Mouse (Mus musculus): ENCODE data around the gene Brms1. TPM values are rescaled to one million over a fixed set of nuclear protein-coding genes. Genes with fewer than 3 reads are reported as not detected.

Gene Brms1
- polyA plus RNA-seq, 1 experiment from 2014 or later = 43.5 TPM

DNA sequence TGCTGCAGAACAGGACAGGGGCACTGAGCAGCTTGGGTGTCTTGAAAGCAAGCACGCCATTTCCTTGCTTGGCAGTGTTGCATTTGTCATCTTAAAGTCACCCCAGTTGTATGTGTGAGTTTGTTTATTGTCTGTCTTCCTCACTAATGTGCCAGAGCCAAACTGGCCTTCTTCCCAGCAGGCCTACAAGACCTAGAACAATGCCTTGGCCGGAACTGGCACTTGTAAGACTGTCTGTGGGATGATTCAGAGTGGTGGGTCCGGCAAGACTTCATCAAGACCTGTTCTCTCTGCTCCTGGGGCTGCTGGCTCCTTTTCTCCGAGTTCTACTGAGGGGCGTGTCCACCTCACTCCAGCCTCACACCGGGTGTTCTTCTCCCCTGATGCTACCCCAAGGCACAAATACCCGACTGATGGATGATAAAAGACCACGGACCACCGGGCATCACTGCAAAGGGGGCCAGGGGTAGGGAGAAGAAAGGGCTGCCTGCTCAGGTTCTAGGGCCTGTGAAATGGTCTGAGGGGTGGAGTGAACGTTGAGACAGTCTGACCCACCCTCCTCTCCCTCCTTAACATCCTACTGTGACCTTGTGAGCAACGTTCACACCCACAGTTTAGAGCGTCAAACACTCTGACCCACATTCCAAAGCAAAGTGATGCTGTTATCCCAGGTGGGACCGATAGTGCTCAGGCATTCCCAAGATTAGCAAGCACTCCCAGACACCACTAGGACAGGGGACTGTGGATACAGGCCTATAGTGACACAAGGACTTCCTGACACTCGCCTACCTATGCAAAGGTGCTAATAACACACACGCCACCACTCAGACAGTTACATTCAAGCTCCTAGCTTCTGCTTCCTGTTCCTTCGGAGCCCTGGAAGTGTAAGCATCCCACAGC lies 17.0 kb downstream of the Brms1 start:
- no peak overlapping the region for H3K9ac ChIP-seq
- peaks cover 26% of the 10 kb centered on the region for H3K27me3 ChIP-seq
- H3K4me2 ChIP-seq = no peak overlapping the region
- no peak overlapping the region for H3K4me3 ChIP-seq
- peaks cover 31% of the 10 kb centered on the region for H3K4me1 ChIP-seq (replicated peaks)
- WGBS = 21% methylated on average over 16 of the region's 16 CpGs
- H3K9me3 ChIP-seq = no peaks in the 10 kb centered on the region
- ATAC-seq (ENCODE audit: low read depth) = no peak
- H3K27ac ChIP-seq (replicated peaks) = no peak overlapping the region
- H3K36me3 ChIP-seq = no peaks in the 10 kb centered on the region

DNA sequence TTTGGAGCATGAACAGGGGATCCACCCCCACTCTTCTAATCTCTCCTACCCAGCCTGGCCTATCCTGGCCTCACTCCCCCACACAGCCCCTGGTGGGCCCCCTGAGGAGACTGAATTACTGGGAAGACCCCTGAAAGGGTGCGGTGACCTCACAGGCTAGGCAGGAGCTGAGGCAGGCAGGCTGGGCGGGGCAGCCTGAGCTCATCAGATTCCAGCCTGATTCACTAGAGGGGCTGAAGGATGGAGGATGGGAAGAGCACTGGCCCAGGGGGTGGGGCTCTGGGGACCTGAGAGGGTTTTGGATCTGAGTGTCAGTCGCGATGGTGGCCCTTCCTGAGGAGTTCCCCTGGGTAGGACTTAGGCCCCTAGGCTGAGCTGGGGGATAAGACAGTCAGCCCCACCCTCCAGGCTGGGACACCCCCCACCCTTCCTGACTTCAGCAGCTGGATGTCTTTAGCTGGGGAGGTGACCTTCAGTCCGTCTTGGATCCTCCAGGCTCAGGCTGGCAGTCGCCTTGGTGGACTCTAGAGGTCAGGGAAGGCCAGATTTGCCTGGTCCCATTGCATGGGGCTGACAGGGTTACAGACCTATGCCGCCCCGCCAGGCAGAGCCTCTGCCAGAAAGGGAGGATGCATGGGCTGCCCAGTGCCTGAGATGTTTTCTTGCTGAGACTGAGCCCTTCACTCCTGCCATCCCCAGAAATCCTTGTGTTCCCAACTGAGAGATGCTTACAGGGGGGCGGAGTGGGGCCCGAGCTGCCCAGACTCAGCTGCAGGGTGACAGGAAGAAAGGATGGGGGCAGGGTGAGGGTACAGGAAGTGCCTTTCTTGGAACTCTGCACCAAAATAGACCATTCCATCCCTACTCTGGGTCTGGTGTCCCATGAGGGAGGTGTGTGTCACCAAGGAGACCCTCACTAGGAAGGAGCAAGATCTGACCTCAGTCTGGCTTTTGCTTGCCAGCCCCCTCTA lies 17.9 kb downstream of the Brms1 start:
- Histone ChIP-seq H3K9ac (peak overlapping the region; percentile 26; the same call in 1 of the 2 replicates), H3K4me1 (replicated peaks) (peaks cover 31% of the 10 kb centered on the region), H3K36me3 (no peaks in the 10 kb centered on the region), H3K27ac (replicated peaks) (no peak overlapping the region), H3K27me3 (peaks cover 16% of the 10 kb centered on the region; the same call in 1 of the 2 replicates), H3K4me3 (no peak overlapping the region), H3K9me3 (no peaks in the 10 kb centered on the region), H3K4me2 (no peak overlapping the region)
- 21% methylated on average over 10 of the region's 10 CpGs for WGBS
- no peak for ATAC-seq (ENCODE audit: low read depth)

DNA sequence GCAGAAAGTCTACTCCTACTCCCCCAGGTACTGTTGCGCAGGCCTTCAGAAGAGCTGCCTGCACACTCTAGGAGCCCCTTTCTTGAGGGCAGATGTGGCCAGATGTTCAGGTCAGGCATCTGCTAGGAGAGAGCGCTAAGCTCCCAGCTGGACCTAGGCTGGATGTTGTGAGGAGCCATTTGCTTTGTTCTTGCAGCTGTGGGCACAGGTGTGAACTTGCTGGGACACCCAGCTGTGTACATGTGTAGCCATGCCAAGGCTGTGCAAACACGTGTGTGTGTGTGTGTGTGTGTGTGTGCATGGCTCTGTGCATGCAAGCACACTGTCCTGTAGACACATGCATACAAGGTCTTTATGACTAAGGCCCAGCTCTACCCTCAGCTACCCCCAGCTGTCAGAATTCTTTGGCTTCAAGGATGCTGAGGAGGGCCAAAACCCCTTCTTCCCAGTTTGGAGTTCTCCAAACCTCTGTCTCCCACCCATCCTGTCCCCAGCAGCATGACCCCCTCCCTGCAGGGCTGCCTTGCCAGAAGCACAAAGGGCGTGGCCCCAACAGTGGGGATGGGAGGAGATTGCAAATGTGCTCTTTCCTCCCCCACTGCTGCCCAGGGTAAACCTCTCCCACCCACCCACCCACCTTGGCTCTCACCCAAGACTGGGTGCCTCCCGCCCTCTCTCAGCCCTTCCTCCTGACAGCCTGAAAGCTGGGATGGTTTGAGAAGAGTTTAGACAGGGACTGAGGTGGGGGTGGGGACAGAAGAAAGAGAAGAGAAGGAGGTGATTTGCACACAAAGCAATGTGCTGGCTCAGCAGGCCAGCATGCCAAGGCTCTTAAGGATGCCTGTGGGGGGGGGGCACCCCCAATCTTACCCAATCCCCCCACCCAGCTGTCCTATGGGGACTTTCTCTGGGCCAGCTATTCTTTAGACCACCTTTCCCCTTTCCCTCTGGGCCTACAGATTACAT lies 19.5 kb downstream of the Brms1 start:
- peaks cover 10% of the 10 kb centered on the region; the same call in 1 of the 2 replicates for H3K27me3 ChIP-seq
- 40% methylated on average over 5 of the region's 5 CpGs for WGBS
- 0 out of 2 replicates have a peak overlapping the region, but pooled peaks have one; percentile 13 for H3K27ac ChIP-seq (replicated peaks)
- no peaks in the 10 kb centered on the region for H3K36me3 ChIP-seq
- no peaks in the 10 kb centered on the region for H3K9me3 ChIP-seq
- H3K9ac ChIP-seq = peak overlapping the region; percentile 50
- ATAC-seq (ENCODE audit: low read depth) = 0 out of 2 replicates have a peak, but pooled peaks have one; percentile 26
- H3K4me3 ChIP-seq = no peak overlapping the region
- no peak overlapping the region for H3K4me2 ChIP-seq
- H3K4me1 ChIP-seq (replicated peaks) = peaks cover 37% of the 10 kb centered on the region

DNA sequence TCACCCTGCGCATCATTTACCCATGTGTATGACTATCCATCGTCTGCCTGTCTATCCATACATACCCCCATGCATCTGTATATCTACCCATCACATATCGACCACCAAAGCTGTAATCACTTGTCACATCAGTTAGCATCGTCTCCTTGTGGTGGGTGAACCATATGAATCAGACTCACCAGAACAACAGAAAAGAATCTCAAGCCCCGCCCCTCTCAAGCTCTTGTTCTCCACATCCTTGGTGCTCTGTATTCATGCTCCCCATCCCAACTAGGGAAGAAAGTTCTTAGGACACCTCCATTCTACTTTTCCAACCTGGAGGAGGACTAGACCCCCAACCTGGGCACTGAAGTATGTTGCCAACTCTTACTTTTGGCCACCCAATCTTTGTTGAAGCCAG lies 20.9 kb downstream of the Brms1 start:
- WGBS = 88% methylated on average over 5 of the region's 5 CpGs
- Histone ChIP-seq H3K9ac (no peak overlapping the region), H3K36me3 (no peaks in the 10 kb centered on the region), H3K4me1 (replicated peaks) (peaks cover 34% of the 10 kb centered on the region), H3K27me3 (peaks cover 23% of the 10 kb centered on the region), H3K27ac (replicated peaks) (no peak overlapping the region), H3K4me3 (no peak overlapping the region), H3K4me2 (no peak overlapping the region), H3K9me3 (no peaks in the 10 kb centered on the region)
- no peak for ATAC-seq (ENCODE audit: low read depth)

DNA sequence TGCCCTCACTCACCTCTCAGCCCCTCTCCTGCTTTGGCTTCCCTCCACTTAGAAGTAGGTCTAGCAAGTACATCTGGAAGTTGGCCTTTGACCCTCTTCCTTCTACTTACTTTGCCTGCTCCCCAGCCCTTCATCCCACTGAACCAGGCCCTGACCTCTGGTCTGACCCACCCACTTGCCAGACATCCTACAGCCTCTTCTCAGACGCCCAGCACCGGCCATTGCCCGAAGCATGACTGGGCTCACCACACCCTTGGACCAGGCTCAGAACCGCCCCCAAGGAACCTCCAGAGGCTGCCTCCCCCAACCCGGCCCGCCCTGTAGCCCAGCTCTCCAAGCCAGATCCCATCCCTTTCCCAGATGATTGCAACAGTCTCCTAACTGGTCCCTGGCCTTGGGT lies 21.3 kb downstream of the Brms1 start:
- H3K27ac ChIP-seq (replicated peaks) = no peak overlapping the region
- H3K9ac ChIP-seq = no peak overlapping the region
- no peak overlapping the region for H3K4me2 ChIP-seq
- no peaks in the 10 kb centered on the region for H3K36me3 ChIP-seq
- 78% methylated on average over 6 of the region's 6 CpGs for WGBS
- H3K4me1 ChIP-seq (replicated peaks) = peaks cover 38% of the 10 kb centered on the region
- H3K4me3 ChIP-seq = no peak overlapping the region
- no peaks in the 10 kb centered on the region for H3K9me3 ChIP-seq
- peaks cover 27% of the 10 kb centered on the region for H3K27me3 ChIP-seq
- ATAC-seq (ENCODE audit: low read depth) = no peak

DNA sequence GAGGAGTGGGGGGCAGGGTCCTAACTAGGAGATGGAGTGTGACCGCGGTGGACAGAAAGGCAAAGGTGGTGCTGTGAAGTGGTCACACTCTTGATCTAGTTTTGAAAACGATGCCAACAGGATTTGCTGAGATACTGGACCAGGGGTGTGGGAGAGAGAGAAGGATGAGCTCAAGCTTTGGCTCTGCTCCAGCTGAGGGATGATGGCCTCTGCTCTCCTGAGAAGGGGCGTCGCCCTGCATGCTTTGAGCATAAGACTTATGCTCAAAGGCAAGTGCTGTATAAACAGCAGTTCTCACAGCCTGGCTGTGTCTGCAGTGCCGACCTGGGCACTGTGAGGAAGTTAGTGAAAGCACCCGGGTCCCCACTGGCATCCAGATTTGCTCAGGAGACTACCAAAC lies 23.9 kb downstream of the Brms1 start:
- Histone ChIP-seq H3K27me3 (peaks cover 52% of the 10 kb centered on the region), H3K4me2 (no peak overlapping the region), H3K27ac (replicated peaks) (no peak overlapping the region), H3K36me3 (no peaks in the 10 kb centered on the region), H3K9me3 (no peaks in the 10 kb centered on the region), H3K4me1 (replicated peaks) (peaks cover 53% of the 10 kb centered on the region), H3K4me3 (no peak overlapping the region), H3K9ac (peak overlapping the region; percentile 6; the same call in 1 of the 2 replicates)
- 75% methylated on average over 7 of the region's 7 CpGs for WGBS
- ATAC-seq (ENCODE audit: low read depth) = no peak

DNA sequence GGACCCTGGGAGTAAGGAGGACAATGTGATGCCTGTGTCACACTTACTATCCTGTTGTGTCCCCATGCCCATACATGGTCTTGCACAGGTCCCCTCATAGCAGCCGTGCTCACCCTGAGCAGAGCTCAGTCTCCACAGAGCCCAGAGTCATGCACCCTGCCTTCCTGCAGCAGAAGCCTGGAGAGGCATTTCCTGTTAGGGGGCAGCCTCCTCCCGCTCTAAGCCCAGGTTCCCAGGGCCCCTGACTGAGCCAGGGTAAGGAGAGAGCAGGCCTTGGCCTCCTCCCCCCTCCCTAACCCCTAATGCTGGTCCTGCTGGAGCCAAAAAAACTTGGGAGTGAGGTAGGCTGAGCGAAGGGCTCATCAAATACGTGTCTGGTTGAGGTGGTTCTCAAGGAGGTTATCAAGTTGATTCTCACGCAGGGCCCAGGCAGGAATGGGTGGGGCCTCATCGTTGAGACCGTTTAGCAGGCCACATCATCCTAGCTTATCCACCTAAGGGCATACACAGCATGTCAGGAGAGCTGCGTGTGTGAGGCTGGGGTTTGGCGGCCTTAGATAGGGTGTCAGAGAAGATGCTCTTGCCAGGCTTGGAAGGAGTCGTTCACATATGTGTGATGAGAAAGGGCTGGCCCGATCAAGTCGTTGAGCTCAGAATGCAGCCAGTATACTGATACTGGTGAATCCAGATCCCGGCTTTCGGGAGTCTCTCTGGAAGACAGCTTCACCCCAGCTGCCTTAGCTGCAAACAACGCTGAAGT lies 26.1 kb downstream of the Brms1 start:
- Histone ChIP-seq H3K9me3 (no peaks in the 10 kb centered on the region), H3K4me2 (peak overlapping the region; percentile 76), H3K27ac (replicated peaks) (peak overlapping the region; percentile 43), H3K36me3 (no peaks in the 10 kb centered on the region), H3K4me1 (replicated peaks) (peaks cover 61% of the 10 kb centered on the region), H3K27me3 (peaks cover 58% of the 10 kb centered on the region), H3K9ac (peak overlapping the region; percentile 38; the same call in 1 of the 2 replicates), H3K4me3 (peak overlapping the region; percentile 43)
- ATAC-seq (ENCODE audit: low read depth) = no peak
- WGBS = 9% methylated on average over 15 of the region's 15 CpGs

DNA sequence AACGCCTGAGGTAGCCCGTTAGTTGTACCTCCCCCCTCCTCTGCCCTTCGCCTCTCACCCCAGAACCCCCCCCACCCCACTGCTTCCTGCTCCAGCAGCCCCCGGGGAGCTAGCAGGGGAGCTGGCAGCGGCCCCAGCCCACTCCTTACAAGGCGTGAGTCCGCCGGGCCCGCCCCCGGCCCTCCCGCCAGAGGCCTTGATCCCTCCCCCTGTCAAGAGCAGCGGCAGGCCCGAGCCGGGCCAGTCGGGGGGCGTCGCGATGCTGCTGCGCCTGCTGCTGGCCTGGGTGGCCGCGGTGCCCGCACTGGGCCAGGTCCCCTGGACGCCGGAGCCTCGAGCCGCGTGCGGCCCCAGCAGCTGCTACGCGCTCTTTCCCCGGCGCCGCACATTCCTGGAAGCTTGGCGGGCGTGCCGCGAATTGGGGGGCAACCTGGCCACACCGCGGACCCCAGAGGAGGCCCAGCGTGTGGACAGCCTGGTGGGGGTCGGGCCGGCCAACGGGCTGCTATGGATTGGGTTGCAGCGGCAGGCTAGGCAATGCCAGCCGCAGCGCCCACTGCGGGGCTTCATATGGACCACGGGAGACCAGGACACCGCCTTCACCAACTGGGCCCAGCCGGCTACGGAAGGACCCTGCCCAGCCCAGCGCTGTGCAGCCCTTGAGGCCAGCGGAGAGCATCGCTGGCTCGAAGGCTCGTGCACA lies 26.9 kb downstream of the Brms1 start, which contains the start of gene Cd248:
TSS of gene Cd248 (plus strand) at position 212 of the 703 bp plus-strand sequence.
- no peaks in the 10 kb centered on the region for H3K36me3 ChIP-seq
- under 1% methylated on average over 54 of the region's 56 CpGs for WGBS
- peak within 1 kb of the TSS; percentile 76 for H3K4me2 ChIP-seq
- peak; percentile 9; the same call in 1 of the 2 replicates for ATAC-seq (ENCODE audit: low read depth)
- peaks cover 58% of the 10 kb centered on the region for H3K27me3 ChIP-seq
- peak within 1 kb of the TSS; percentile 43 for H3K4me3 ChIP-seq
- H3K4me1 ChIP-seq (replicated peaks) = peaks cover 69% of the 10 kb centered on the region
- H3K9ac ChIP-seq = peak within 1 kb of the TSS; percentile 77
- H3K27ac ChIP-seq (replicated peaks) = peak within 1 kb of the TSS; percentile 43
- no peaks in the 10 kb centered on the region for H3K9me3 ChIP-seq

DNA sequence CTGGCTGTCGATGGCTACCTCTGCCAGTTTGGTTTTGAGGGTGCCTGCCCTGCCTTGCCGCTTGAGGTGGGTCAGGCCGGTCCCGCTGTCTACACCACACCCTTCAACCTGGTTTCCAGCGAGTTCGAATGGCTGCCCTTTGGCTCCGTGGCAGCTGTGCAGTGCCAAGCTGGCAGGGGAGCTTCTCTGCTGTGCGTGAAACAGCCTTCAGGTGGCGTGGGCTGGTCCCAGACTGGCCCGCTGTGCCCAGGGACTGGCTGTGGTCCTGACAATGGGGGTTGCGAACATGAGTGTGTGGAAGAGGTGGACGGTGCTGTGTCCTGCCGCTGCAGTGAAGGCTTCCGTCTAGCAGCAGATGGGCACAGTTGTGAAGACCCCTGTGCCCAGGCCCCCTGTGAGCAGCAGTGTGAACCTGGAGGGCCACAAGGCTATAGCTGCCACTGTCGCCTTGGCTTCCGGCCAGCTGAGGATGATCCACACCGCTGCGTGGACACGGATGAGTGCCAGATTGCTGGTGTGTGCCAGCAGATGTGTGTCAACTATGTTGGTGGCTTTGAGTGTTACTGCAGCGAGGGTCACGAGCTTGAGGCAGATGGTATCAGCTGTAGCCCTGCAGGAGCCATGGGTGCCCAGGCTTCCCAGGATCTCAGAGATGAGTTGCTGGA lies 27.5 kb downstream of the Brms1 start:
- Histone ChIP-seq H3K36me3 (no peaks in the 10 kb centered on the region), H3K4me3 (peak overlapping the region; percentile 43), H3K4me2 (peak overlapping the region; percentile 76), H3K4me1 (replicated peaks) (peaks cover 69% of the 10 kb centered on the region), H3K9ac (peak overlapping the region; percentile 77), H3K9me3 (no peaks in the 10 kb centered on the region), H3K27ac (replicated peaks) (peak overlapping the region; percentile 28; the same call in 1 of the 2 replicates), H3K27me3 (peaks cover 62% of the 10 kb centered on the region)
- ATAC-seq (ENCODE audit: low read depth) = no peak
- WGBS = 27% methylated on average over 21 of the region's 21 CpGs
